Mouse (Mus musculus) adipocyte (in vitro differentiated cells): ENCODE measurements around the gene Klc1.
"Not testable (repeated sequence)": the region's sequence is repeated elsewhere in the genome, so short reads cannot be mapped to it uniquely, and the experiment has no call there.

Source experiments
- DNase-seq: peaks from one replicate; pipeline ENCODE4 v3.0.0-alpha.2; 2016; ENCODE audit warnings: low spot score

The Klc1 gene

DNA sequence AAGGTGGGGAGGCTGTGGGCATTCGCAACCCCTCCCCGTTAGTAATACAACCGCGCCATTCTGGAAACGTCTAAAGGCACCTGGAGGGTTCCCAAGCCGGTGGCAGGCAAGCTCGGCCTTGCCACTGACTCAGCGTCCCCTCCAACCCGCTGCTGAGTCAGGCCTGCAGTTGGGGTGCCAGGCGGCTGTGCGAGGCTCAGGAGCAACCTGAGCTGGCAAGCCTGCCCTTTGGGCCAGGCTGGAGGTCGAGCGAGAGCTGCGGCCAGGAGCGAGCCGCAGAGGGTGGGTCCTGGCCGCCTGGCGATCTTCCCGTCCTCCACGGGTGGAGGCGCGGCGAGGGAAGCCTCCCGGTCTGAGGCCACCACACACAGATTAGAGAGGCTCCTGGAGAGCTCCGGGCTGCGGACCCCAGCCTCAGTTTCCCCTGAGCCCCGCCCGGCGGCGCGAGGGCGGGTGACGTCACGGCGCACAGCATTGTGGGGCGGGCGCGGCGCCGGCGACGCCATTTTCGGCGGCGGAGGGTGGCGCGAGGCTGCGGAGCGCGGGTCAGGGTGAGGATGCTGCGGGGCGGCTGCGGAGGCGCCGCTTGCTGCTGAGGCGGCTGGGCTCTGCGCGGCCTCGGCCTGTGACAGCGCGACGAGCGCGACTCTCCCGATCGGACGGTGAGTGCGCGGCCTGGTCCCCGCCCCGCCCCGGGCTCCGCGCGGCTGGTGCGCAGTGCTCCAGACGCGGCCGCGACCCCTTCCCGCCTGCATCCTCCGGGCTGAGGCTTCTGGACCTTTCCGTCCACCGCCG lies at the start of gene Klc1:
TSS of gene Klc1 (plus strand) at position 469 of the 795 bp plus-strand sequence.
- DNase-seq = peak; percentile 60

DNA sequence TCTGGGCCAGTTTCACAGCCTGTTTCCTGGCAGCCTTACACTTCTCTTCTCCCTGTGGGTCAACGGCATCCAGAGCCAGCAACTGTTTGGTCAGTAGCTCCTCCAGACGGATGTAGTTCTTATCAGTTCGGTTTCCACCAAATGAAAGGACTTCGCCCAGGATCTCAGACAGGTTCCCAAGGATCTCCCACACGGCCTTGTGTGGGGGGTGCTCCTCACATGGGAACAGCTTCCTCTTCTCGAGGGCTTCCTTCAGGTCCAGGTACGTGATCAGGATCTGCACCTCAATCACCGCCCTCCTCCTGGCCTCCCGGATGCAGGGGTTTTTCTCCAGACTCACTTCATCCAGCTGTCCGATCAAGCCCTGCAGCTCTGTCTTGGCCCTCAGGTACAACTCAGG lies 48.6 kb upstream of the Klc1 start:
- DNase-seq = no peak

DNA sequence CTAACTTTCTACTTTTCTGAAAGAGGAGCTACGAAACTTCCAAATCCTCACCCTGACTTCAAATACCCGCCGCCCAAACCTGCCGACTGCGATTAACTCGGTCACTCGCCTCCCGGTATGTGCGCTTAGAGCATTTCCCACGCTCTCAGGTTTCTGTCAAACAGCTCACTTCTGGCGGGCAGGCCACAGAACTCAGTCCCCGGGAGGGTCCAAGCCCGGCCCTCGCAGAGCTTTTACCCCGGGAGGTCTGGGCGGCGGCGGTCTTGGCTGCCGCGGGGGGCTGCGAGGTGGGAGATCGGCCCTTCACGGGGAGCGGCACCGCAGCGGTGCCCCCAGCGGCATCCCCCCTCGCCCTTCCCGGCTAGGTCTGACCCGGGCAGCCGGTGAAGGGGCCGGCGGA lies 46.2 kb upstream of the Klc1 start:
- peak; percentile 18 for DNase-seq

DNA sequence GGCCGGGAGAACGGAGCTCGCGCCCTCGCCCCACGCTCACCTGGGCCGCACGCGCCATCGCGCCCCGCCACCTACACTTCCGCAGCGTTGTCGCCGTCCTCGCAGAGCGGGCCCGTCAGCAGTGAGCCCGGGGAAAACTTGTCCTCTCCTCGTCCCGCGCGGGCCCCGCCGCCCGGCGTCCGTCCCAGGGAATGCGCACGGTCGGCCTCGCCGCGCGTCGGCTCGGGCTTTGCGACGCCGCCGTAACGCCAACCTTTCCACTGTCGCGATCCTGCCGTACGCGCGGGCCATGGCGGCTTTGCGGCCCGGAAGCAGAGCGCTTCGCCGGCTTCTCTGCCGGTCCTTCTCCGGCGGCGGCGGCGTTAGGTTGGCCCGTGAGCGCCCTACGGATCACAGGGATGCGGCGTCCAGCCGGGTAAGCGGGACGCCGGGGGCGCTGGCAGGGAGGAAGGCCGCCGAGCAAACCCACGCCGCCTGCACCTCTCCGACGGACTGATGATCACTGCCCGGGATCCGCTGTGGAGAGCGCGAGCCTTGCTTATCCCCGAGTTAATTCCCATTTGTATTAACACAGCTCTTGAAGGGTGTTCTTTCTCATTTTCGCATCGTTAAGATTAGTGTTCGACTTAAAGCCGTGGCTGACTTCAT lies 45.5 kb upstream of the Klc1 start, which contains the start of the genes Bag5 and Apopt1:
TSS of gene Bag5 (minus strand) at position 254 of the 648 bp plus-strand sequence.
TSS of gene Apopt1 (plus strand) at position 258 of the 648 bp plus-strand sequence.
- DNase-seq = peak; percentile 84

DNA sequence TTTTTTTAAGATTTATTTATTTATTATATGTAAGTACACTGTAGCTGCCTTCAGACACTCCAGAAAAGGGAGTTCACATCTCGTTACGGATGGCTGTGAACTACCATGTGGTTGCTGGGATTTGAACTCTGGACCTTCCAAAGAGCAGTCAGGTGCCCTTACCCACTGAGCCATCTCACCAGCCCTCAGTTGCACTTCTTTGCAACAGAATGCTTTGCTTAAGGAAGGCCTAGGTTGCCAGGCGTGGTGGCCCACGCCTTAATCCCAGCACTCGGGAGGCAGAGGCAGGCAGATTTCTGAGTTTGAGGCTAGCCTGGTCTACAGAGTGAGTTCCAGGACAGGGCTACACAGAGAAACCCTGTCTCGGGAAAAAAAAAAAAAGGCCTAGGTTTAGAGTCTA lies 44.8 kb upstream of the Klc1 start:
- DNase-seq = not testable (repeated sequence)

DNA sequence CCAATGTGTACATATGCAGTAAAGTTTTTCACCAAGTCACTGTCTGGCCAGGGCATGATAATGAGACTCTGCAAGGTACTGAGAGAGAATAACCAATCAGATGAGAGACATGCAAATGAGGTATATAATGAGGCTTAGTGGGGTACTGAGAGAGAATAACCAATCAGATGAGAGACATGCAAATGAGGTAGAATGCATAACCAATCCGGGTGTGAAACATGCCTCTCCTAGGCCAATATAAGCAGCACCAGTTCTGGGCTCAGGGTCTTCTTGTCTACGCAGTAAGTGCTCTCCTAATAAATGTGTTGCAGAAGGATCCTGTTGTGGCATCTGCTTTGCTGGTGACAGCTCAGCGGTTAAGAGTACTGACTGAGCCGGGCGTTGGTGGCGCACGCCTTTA lies 42.1 kb upstream of the Klc1 start:
- no peak for DNase-seq

DNA sequence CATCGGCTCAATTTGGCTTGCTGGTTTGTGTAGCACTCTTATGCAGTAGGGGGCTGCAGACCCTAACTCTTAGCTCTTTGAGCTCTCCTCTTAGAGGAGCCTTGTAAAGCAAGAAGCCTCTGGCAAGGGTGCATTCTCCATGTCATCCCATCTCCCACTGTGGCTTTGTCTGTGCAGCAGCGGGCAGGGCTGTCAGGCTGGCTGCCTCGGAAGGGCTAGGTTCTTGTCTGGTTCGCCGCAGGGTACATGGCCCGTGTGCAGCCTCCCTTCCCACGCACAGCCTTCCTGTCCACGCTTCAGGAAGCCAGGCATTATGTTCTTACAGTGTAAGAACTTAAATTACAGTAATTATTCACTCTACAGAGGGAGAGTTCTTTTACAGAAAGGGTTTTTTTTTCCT lies 40.0 kb upstream of the Klc1 start:
- DNase-seq = no peak

DNA sequence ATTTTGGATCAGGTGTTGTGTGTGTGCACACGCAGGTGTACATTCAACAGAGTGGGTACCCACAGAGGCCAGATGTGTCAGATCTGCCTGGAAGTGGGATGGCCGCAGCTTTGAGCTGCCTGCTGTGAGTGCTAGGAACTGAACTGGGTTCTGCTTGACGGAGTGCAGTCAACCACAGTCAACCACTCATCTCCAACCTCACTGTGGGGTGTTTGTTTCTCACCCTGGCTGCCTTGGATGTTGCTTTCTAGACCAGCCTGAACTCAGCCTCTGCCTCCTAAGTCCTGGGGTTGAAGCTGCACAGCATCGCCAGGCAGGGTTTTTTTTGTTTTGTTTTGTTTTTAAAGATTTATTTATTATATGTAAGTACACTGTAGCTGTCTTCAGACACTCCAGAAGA lies 38.4 kb upstream of the Klc1 start:
- DNase-seq = no peak

DNA sequence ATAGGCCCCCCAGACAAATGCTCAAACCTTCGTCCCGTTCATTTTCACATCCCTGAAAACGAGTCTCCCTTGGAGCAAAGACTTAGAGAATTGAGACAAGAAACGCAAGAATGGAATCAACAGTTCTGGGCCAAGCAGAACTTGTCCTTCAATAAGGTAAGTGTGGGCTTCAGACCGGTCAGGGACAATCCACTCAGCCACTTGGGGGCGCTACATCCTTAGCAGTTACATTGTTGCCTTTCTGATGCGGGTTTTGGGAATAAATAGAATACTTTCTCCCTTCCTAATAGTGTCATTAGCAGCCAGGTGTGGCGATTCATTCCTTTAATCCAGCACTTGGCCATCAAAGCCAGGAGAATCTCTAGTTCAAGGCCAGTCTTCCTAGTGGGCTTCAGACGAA lies 36.0 kb upstream of the Klc1 start:
- peak; percentile 34 for DNase-seq

DNA sequence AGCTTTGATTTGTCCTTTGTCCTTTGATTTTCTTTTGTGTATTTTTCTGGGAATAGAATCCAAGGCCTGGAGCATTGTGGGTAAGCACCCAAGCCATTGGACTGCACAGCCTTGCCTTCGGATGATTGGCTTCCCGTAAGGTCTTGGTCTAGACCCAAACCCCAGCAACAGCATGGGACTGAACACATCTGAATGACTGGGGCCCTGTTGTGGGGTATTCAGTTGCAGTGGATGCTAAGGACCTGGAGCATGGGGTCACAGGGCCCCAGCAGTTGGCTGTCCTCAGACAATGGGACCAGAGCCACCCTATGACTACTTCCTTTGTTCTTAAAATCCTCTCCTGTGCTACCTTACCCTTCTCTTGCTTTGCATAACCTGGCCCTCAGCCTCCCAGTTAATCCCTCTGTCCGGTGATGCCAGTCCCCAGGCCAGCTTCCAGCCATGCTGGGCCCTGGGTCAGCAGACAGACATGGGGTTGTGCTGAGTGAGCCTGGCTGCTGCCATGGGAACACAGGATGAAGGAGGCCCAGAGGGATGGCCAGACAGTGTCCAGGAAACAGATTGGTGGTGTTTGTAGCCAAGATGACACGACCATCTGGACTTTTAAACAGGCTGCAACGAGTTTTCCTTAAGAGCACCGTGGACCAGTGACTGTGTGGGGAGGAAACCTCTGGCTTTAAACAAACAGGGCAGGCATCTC lies 33.9 kb upstream of the Klc1 start:
- DNase-seq = no peak

DNA sequence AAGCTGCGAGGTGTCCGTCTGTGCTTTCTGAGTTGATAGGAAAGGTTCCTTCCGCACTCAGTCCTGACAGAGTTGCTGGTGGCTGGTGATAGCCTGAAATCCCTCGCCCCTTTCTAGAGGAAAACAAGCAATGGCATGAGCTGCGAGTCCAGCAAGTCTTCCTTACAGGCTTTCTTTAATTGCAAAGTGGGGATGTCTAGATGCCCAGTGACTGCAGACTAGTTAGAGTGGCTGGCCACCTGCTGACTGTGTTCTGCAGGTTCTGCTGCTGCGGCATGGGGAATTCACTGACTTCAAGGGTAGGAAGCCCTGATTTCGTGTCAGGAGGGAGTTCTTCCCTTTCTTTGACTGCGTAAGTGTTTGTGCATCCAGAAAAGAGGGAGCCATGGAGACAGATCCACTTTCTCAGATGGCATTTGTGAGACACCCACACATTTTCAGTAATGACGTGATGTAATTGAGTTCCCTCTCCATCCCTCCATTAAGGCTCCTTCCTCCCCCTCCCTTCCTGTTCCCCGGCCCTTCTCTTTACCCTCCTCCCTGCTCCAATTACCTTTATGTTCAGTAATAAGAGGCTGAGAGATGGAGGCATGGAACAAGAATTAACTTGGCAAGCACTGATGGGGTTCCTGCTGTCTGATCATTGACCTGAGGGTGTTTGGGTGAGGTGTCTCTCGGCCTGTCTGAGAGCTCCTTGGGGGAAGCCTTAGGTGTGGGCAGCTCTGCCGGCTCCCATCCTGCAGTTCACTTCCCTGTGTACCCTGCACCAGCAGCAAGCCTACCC lies 33.1 kb upstream of the Klc1 start:
- no peak for DNase-seq

DNA sequence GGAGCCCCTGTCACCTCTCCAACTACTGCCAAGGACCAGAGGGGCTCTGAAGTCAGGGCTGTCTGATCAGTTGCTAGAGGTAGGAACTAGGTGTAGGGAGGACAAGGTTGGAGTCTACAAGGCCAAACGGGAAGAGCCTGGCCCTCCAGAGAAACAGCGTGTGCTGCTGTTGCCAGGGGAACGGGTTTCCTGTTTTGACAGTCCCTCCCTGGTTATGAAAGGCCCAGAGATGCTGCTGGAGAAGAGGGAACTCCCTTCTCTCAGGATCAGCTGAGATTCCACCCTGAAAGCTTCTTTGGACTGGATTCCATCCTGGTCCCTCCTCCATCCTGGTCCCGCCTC lies 32.6 kb upstream of the Klc1 start:
- no peak for DNase-seq

DNA sequence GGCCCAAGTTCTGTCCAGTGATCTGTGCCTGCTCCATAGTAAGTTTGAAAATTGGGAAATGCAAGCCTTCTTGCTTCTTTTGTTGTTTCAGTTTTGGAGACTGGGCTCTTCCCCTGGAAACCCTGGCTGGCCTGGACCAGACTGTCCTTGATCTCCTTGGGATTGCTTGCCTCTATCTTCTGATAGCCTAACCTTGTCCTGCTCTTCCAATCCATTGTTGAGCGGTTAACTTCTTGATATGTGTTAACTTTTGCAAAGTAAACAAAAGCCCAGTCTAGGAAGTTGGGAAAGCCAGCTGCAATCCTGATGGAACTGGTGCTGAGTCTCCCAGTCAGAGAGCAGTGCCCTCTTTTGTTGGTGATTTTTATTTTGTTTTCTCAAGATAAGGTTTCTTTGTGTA lies 30.7 kb upstream of the Klc1 start:
- DNase-seq = no peak

DNA sequence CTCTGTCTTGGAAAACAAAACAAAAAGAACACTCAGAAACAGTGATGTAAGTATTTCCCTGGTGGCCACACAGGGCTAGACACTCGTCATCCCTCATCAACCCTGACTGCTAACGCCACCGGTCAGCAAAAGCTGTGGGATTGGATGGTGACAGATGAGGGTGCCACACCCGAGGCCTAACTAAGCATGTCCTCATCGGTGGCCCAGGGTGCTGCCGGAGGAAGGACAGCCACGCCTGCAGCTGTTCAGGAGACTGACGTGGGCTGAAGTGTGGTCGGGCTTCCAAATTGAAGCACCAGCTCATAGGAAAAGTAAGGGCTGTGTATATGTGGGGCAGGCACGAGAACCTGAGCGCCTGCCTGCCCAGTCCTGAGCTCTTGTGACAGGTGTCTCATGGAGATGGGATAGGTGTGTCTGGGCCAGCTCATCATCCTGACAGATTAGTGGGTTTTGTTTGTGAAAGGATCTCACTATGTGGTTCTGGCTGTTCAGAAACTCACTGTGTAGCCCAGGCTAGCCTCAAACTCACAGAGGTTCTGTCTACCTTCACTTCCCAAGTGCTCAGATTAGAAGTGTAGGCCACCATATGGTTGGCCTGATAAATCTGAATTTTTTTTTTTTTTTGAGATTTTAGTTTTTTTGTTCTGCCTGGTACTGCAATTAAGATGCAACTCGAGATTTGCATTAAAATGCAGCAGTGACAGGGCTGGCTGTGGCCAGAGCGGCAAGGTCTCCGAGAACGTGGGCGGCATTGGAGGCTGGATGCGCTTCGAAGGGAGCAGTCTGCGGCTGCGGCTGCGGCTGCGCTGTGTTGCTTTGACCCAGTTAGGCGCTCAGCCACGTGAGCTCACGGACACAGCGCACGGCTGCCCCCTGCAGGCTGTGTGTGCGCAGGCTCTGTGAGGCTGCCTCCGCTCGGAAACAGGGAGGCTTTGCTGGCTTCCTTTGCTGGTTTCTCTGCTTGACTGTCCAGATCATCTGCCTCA lies 26.5 kb upstream of the Klc1 start:
- peak; percentile 24 for DNase-seq

DNA sequence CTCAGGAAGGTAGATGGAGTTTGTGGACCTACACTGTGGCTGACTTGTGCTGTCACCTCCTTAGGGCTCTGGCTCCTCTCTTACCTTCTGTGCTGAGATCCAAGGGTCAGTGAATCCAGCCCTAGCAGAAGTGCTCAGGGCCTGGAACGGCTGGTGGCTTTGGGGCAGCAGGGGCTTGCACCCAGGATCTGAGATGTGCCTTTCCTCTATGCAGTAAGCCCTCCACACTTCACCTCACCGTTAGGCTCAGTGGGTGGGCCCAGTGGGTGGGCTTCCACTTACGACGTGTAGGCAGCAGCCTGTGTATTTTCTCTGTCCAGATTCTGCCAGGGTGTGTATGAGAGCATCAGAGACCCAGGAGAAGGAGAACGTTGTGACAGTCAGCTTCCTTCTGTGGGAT lies 25.7 kb upstream of the Klc1 start:
- DNase-seq = no peak

DNA sequence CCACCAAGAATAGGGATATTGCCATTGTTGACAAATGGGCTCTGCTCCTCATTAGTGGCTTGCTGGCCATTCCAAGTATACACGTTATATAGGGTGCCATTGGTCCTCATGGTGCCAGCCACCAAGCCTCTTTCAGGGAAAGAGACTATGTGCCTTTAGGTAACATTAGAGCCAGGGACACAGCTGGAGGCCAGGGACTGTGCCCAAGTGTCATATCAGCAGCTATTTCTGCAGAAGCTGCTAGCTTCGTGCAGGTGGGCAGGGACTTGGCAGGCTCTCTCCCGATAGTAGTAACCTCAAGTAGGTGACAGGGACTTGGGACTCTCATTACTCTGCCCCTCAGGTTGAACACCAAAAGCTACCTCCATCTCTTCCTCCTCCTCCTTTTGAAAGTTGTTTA lies 23.7 kb upstream of the Klc1 start:
- no peak for DNase-seq

DNA sequence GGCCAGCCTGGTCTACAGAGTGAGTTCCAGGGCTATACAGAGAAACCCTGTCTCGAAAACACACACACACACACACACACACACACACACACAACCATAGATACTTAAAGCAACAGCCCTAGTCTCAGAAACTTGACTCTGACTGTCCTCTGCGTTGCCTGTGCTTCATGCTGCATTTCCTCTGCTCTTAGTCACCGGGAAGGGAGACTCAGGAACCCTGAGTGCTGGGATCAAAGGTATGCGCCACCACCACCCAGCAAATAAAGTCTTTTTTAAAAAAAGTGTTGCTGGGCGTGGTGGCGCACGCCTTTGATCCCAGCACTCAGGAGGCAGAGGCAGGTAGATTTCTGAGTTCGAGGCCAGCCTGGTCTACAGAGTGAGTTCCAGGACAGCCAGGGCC lies 22.0 kb upstream of the Klc1 start:
- DNase-seq = not testable (repeated sequence)

DNA sequence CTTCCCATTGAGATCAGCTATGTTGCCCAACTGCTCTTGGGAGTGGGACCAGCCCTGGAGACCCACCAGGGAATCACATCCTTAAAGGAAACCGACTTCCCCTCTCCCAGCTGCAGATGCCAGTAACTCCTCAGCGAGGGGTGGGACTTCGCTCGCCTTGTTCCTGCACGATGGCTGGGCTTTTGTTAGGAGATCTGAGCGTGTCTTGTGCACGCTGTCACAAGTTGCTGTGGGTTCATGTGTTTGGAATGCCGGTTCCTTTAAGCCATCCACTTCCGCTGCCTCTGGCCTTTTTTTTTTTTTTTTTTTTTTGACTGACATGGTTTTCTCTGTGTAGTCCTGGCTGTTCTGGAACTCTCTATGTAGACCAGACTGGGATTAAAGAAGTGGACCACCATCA lies 21.3 kb upstream of the Klc1 start:
- DNase-seq = no peak

DNA sequence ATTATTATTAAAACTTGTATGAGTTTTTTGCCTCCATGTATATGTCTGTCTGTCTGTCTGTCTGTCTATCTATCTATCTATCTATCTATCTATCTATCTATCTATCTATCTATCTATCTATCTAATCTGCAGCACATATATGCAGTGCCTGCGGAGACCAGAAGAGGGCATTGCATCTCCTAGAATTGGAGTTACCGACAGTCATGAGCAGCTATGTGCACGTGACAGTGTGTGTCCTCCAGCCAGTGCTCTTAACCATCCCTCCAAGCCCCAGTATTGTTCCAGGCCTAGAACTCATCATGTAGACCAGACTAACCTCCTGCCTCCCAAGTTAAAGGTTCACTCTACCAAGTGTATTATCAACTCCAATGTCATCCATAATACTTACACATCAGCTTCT lies 19.9 kb upstream of the Klc1 start:
- peak; percentile 59 for DNase-seq

DNA sequence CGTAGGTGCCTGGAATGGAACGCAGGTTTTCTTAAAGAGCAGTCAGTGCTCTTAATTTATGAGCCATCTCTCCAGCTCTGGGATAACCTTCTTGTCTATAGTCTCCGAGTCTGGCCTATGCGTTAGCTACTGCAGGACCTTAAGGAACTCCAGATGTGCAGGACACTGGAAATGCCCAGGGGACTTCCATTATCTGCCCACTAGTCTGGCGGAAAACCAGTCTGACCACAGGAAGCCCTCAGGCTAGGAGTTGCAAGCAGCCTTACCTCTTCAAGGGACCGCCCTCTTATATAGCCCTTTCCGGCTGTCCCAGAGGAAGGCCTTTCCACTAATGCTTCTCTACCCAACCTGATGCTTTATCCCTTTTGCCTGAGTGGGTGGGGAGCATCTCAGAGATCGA lies 17.3 kb upstream of the Klc1 start:
- DNase-seq = no peak

DNA sequence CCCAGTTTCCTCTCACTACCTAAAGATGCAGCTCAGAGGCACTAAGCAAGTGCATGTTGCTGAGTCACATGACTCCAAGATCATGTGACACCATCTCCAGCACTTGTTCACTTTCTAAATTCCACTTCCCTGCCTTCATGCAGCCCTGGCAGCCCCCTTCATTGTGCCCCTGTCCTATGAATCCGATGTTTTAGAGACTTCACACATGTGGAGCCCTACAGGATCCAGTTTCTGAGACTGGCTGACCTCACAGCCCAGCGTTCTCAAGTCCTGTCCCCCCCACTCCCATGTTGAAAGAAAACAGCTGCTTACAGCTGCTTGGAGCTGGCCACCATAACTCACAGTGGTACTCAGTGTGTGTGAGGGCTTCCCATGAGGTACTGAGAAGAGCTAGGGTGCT lies 15.2 kb upstream of the Klc1 start:
- DNase-seq = peak; percentile 12
